ENCODE assay signal across 16 mouse cellular contexts in genomic region chr10:5167481-5167880, GRCm38 (mm10).
DNase-seq lines count a peak whose midpoint lies in the region; ATAC-seq lines count a peak whose summit lies in the region.
"Had no signal": no experiment of that assay in that cellular context is flagged by ENCODE, and none has a peak within 500 bp of the region (broad histone marks: within the 10 kb centered on the region; RNA-seq: fewer than 3 reads in every experiment).

No protein-coding gene starts in this region.

- no peaks in the 10 kb centered on the region for H3K9me3 ChIP-seq in kidney, embryonic 16.5 days (ENCODE audit: low read length)
- H3K9me3 ChIP-seq: embryonic facial prominence, embryonic 12.5 days; forebrain, embryonic 15.5 days; hindbrain, embryonic 13.5 days had no signal

- ATAC-seq in frontal cortex, adult (ENCODE audit: low TSS enrichment), result peak; percentile 57
- no peak for ATAC-seq in kidney, embryonic 16.5 days (ENCODE audit: low FRiP score, low TSS enrichment)
- ATAC-seq: forebrain, embryonic 15.5 days; hindbrain, postnatal 0 days; intestine, embryonic 16.5 days had no signal

- WGBS in kidney, embryonic 16.5 days, result 71% methylated on average over 3 of the region's 3 CpGs

- peaks cover 6% of the 10 kb centered on the region for H3K36me3 ChIP-seq in kidney, embryonic 16.5 days (ENCODE audit: insufficient read depth, low read length)
- H3K36me3 ChIP-seq: forebrain, embryonic 15.5 days had no signal

- no peak overlapping the region for H3K9ac ChIP-seq in kidney, embryonic 16.5 days (replicated peaks; ENCODE audit: low read length)
- H3K9ac ChIP-seq: embryonic facial prominence, embryonic 12.5 days; forebrain, embryonic 15.5 days; hindbrain, embryonic 13.5 days had no signal

- H3K27ac ChIP-seq in kidney, embryonic 16.5 days (ENCODE audit: low read length), result 0 out of 2 replicates have a peak overlapping the region, but pooled peaks have one; percentile 17
- H3K27ac ChIP-seq: embryonic facial prominence, embryonic 12.5 days; forebrain, embryonic 15.5 days; hindbrain, embryonic 13.5 days; hindbrain, postnatal 0 days had no signal

- H3K4me1 ChIP-seq in kidney, embryonic 16.5 days (ENCODE audit: insufficient read depth, low read length), result peaks cover 7% of the 10 kb centered on the region; the same call in 1 of the 2 replicates
- H3K4me1 ChIP-seq: embryonic facial prominence, embryonic 12.5 days; forebrain, embryonic 15.5 days; hindbrain, embryonic 13.5 days had no signal

- no peaks in the 10 kb centered on the region for H3K27me3 ChIP-seq in kidney, embryonic 16.5 days (ENCODE audit: insufficient read depth, low read length)
- H3K27me3 ChIP-seq: embryonic facial prominence, embryonic 12.5 days; forebrain, embryonic 15.5 days; hindbrain, embryonic 13.5 days had no signal

- H3K4me2 ChIP-seq in kidney, embryonic 16.5 days (replicated peaks; ENCODE audit: low read depth, low read length), result no peak overlapping the region
- H3K4me2 ChIP-seq: embryonic facial prominence, embryonic 12.5 days; forebrain, embryonic 15.5 days; hindbrain, embryonic 13.5 days had no signal

- no peak overlapping the region for H3K4me3 ChIP-seq in kidney, embryonic 16.5 days (ENCODE audit: low read length)
- H3K4me3 ChIP-seq: embryonic facial prominence, embryonic 12.5 days; forebrain, embryonic 15.5 days; hindbrain, embryonic 13.5 days had no signal

- DNase-seq in frontal cortex, postnatal 14 days (ENCODE audit: low spot score in 2 of 2), result no peak
- DNase-seq in kidney, adult 8-10 months, result no peak
- peak; percentile 30 to 55 for DNase-seq in cerebellum, postnatal 14 days
- no peak for DNase-seq in lung, postnatal 25 days (ENCODE audit: low spot score)
- DNase-seq: adrenal gland, adult 2 months; adrenal gland, postnatal 25 days; gastrocnemius, postnatal 14 days; heart, postnatal 14 days; kidney, adult 2 months had no signal

Comparison
In these comparisons a context has a peak if more than half of its experiments do, and no peak if none do; other contexts are left out.
1. DNase-seq: peak in cerebellum, postnatal 14 days (2 of 2); none in frontal cortex, postnatal 14 days (0 of 2), kidney, adult 8-10 months (0 of 2) and lung, postnatal 25 days (single experiment).